Mouse (Mus musculus) liver, embryonic 16.5 days (tissue): ENCODE measurements around the gene Nptx2. TPM values are rescaled to one million over a fixed set of nuclear protein-coding genes. Genes with fewer than 3 reads are reported as not detected.

Experiments
- ATAC-seq: fragments of 200-750 bp; cut with Nextera tagmentation; 2 replicates; pipeline ENCODE4 v1.8.0; 2017; ENCODE audit warnings: low read depth, mild to moderate bottlenecking, moderate number of reproducible peaks, moderate library complexity
- H3K27ac ChIP-seq: fragments of 300-500 bp; sonication (generic); 2 replicates; pipeline ENCODE4 v1.5.1; 2014; ENCODE audit warnings: mild to moderate bottlenecking, low read length
- H3K27me3 ChIP-seq: fragments of 300-500 bp; sonication (generic); 2 replicates; pipeline ENCODE4 v1.6.1; 2014; ENCODE audit warnings: low read depth, low read length, mixed read lengths; ENCODE audit not compliant: control insufficient read depth, insufficient read depth
- H3K36me3 ChIP-seq: fragments of 300-500 bp; sonication (generic); 2 replicates; pipeline ENCODE4 v1.6.1; 2014; ENCODE audit warnings: mild to moderate bottlenecking; ENCODE audit not compliant: control insufficient read depth, insufficient read depth
- H3K4me1 ChIP-seq: fragments of 300-500 bp; sonication (generic); 2 replicates; pipeline ENCODE4 v1.6.1; 2014; ENCODE audit warnings: low read depth, low read length, mixed read lengths; ENCODE audit not compliant: control insufficient read depth
- H3K4me2 ChIP-seq: fragments of 300-500 bp; sonication (generic); 2 replicates; pipeline ENCODE4 v1.6.1; 2014; ENCODE audit warnings: low read depth, low read length, mixed read lengths
- H3K4me3 ChIP-seq: fragments of 300-500 bp; sonication (generic); 2 replicates; pipeline ENCODE4 v1.5.1; 2014; ENCODE audit warnings: low read depth, mild to moderate bottlenecking, low read length
- H3K9ac ChIP-seq: fragments of 300-500 bp; sonication (generic); 2 replicates; pipeline ENCODE4 v1.6.1; 2014; ENCODE audit warnings: low read depth, low read length
- H3K9me3 ChIP-seq: fragments of 300-500 bp; sonication (generic); replicated peaks from 2 replicates; pipeline ENCODE4 v1.6.1; 2016; ENCODE audit warnings: low read length; ENCODE audit not compliant: control insufficient read depth
- WGBS: fragments of 180-500 bp; shearing (Covaris S2); extraction: QIAGEN DNeasy Blood & Tissue Kit; methylation state at CpG from one replicate; pipeline ENCODE4 v1.1.7; 2014; ENCODE audit not compliant: insufficient replicate concordance; 5-methylcytosine and 5-hydroxymethylcytosine counted together
- polyA plus RNA-seq: library from polyadenylated mRNA; unstranded; fragments of >200 nt; fragmentation: Nextera tagmentation; extraction: Ambion mirVana; gene quantifications from 2 replicates; pipeline ENCODE4 v1.2.1, GENCODE M21; 2015

The Nptx2 gene
- polyA plus RNA-seq, 1 experiment from 2014 or later: 0.04 TPM

DNA sequence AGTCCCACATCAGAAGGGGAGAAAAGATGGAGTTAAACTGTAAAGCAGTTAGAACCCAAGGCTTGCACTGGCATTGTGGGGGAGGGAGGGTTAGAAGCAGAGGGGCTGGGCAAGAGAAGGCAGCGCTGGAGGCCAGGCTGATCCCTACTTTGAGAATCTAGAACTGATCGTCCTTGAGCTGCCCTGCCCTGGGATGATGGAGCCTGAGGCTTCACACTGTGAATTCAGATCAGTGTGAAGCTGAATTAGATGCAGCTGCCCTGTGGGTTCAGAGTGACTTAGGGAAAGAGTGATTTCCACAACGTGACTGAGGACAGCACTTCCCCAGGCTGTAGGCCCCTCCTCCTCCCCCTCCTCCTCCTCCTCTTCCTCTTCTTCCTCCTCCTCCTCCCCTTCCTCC, 25.6 kb upstream of the Nptx2 start:
- no peaks in the 10 kb centered on the region for H3K4me1 ChIP-seq
- no peaks in the 10 kb centered on the region; the same call in 1 of the 2 replicates for H3K9me3 ChIP-seq
- 13% methylated on average over 3 of the region's 3 CpGs for WGBS
- no peak overlapping the region for H3K27ac ChIP-seq
- no peak for ATAC-seq
- H3K9ac ChIP-seq: no peak overlapping the region
- no peaks in the 10 kb centered on the region for H3K27me3 ChIP-seq
- no peak overlapping the region for H3K4me3 ChIP-seq
- no peak overlapping the region for H3K4me2 ChIP-seq
- H3K36me3 ChIP-seq: no peaks in the 10 kb centered on the region

DNA sequence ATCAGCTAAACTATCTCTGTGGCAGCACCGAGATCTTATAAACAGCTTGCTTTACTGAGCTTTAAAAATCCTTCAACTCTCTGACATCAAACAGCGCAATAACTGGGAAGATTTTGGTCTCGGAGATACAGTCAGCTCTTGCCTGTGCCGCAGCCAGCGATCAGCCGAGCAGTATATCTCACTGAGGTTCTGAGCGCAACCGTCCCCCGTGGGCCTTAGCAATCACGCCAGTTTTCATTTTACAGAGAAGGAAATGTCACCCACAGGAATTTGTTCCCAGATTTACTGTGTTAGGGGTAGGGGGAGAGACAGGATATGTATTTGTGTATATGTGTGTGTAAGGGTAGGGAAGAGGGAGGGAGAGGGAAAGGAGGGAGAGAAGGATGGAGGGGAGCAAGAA, 20.9 kb upstream of the Nptx2 start:
- H3K27me3 ChIP-seq: no peaks in the 10 kb centered on the region
- no peak overlapping the region for H3K4me3 ChIP-seq
- 66% methylated on average over 10 of the region's 10 CpGs for WGBS
- H3K9me3 ChIP-seq: no peaks in the 10 kb centered on the region; the same call in 1 of the 2 replicates
- H3K4me1 ChIP-seq: no peaks in the 10 kb centered on the region
- no peak overlapping the region for H3K27ac ChIP-seq
- no peak for ATAC-seq
- no peak overlapping the region for H3K9ac ChIP-seq
- H3K4me2 ChIP-seq: no peak overlapping the region
- no peaks in the 10 kb centered on the region for H3K36me3 ChIP-seq

DNA sequence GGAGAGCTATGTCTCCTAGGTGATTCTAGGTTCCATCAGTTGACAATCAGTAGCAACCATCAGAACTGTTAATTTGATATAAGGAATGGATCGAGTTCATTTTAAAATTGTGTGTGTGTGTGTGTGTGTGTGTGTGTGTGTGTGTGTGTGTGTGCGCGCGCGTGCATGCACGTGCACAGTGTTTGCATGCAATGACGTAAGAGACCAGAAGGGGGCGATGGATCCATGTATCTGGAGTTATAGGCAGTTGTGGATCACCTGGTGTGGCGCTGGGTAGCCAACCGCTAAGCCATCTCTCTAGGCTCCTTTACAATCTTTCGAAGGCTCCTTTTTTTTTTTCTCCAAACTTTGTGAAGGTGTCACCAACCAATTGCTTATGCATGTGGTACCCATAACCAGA, 16.6 kb upstream of the Nptx2 start:
- Histone ChIP-seq H3K9ac (no peak overlapping the region), H3K36me3 (no peaks in the 10 kb centered on the region), H3K4me1 (no peaks in the 10 kb centered on the region), H3K27ac (no peak overlapping the region), H3K4me2 (no peak overlapping the region), H3K27me3 (no peaks in the 10 kb centered on the region), H3K4me3 (no peak overlapping the region), H3K9me3 (no peaks in the 10 kb centered on the region)
- 74% methylated on average over 11 of the region's 11 CpGs for WGBS
- no peak for ATAC-seq

DNA sequence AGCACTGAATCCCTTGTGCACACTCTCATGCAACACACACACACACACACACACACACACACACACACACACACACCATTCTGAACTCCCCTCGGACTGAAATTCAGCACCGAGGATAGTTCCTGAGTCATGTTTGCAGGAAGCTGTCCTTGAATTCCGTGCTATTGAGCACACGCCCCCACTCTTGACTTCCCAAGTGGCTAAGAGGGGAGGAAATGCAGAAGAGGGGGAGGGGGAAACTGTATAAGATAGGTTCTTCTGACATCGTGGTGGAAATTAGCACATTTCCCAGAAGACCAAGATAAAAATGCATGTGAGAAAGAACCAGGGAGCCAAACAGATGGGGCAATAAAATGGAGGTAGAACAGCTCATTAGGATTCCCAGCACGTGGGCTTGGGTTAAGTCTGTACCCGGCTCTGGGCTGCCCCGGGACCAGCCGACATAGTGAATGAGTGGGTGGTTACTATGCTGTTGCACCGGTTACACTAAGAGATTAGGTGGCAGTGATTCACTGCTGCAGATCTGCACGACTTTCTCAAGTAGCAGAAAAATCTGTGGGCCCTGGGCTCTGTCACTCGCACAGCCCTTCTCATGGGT, 2.9 kb upstream of the Nptx2 start:
- Histone ChIP-seq H3K4me3 (no peak overlapping the region), H3K27me3 (peaks cover 35% of the 10 kb centered on the region), H3K36me3 (no peaks in the 10 kb centered on the region), H3K4me1 (no peaks in the 10 kb centered on the region), H3K4me2 (no peak overlapping the region), H3K27ac (no peak overlapping the region), H3K9ac (no peak overlapping the region), H3K9me3 (no peaks in the 10 kb centered on the region)
- WGBS: 12% methylated on average over 12 of the region's 12 CpGs
- ATAC-seq: no peak

DNA sequence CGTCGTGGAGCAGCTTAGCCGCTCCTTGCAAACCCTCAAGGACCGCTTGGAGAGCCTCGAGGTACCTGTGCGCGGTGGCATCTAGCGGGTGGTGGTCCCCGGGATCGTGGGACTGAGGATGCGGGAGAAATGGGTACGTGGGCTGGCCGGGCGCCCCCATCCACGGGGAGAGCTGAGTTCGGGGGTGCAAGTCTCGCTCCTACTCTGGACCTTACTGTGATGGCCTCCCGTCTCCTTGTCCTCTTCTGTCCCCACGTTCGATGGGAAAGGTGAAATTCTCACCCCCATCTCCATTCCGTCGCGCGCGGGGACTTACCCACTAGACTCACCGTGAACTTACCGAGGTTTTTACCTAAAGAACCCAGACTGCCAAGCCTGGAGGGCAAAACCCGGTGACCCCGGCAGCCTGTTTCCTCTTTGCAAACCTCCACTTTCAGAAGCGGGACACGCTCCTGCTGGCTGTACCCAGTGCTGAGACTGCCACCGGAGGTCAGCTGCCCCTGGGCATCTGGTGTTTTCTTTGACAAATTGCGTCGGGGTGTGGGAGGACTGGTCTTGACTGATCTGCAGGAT, 807 bp downstream of the Nptx2 start:
- Histone ChIP-seq H3K9ac (no peak overlapping the region), H3K27ac (no peak overlapping the region), H3K9me3 (no peaks in the 10 kb centered on the region), H3K36me3 (no peaks in the 10 kb centered on the region), H3K4me1 (no peaks in the 10 kb centered on the region), H3K4me3 (no peak overlapping the region), H3K4me2 (no peak overlapping the region), H3K27me3 (peaks cover 44% of the 10 kb centered on the region)
- ATAC-seq: no peak
- 9% methylated on average over 34 of the region's 34 CpGs for WGBS

DNA sequence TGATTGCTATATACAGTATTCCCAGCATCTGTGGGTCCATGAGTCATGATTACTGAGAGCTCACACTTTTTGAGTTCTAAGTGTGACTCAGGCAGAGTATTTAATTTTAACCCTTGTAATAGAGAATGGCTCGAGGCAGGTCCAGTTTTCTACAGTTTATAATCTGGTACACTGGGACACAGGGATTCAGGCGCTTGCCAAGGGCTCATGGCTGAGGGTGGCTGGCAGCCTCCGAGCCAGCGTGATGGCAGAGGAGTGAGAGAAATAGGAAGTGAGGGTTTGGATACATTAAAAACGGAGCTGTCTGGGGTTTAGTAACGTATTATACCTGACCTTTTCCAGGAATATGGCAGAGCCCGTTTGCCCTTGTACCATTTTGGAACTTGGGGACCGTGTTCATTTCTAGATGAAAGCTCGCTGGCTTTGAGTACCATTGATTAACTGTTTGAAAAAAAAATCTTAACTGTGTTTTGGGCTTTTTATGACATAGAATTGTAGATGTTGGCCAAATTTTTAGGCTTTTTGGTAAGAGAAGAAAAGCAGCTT, 1.7 kb downstream of the Nptx2 start:
- Histone ChIP-seq H3K4me2 (no peak overlapping the region), H3K9ac (no peak overlapping the region), H3K4me3 (no peak overlapping the region), H3K9me3 (no peaks in the 10 kb centered on the region), H3K36me3 (no peaks in the 10 kb centered on the region), H3K27ac (no peak overlapping the region), H3K27me3 (peaks cover 44% of the 10 kb centered on the region), H3K4me1 (no peaks in the 10 kb centered on the region)
- ATAC-seq: no peak
- 15% methylated on average over 9 of the region's 9 CpGs for WGBS

DNA sequence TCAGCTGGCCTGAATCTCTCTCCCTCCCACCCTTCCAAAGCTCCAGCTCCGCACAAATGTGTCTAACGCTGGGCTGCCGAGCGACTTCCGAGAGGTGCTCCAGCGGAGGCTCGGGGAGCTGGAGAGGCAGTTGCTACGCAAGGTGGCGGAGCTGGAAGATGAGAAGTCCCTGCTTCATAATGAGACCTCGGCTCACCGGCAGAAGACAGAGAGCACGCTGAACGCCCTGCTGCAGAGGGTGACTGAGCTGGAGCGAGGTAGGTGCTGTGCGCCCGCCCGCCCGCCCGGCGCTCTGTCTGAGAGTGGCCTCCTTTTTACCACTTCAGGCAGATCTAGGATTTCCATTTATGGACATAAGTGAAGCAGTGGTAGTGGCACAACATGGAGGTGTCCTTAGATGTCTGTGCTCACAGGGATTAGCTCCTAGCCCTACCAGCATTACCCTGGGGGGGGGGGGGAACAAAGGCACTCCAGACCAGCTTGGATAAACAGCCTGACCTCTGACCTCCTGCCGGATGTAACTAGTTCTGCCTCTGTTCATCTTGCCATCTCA, 2.5 kb downstream of the Nptx2 start:
- Histone ChIP-seq H3K27me3 (peaks cover 44% of the 10 kb centered on the region), H3K36me3 (no peaks in the 10 kb centered on the region), H3K4me3 (no peak overlapping the region), H3K27ac (no peak overlapping the region), H3K9ac (no peak overlapping the region), H3K4me2 (no peak overlapping the region), H3K4me1 (no peaks in the 10 kb centered on the region), H3K9me3 (no peaks in the 10 kb centered on the region)
- 15% methylated on average over 21 of the region's 21 CpGs for WGBS
- ATAC-seq: no peak

DNA sequence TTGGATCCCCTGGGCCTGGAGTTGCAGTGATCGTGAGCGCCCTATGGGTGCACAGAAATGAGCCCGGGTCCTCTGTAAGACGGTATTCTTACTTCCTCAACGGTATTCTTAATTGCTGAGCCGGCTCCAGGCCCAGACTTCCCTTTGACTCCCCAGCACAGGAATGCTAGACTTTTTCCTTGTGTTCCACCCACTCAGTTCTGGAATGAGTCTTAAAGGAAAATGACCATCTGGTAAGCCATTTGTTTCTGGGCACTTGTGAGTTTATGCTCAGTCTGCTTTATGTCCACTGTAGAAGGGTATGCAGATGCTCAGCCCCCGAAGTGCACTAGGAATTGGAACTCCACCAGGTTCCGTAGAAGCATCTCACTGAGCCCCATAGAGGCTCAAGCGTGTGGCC, 4.3 kb downstream of the Nptx2 start:
- no peak for ATAC-seq
- no peak overlapping the region for H3K4me2 ChIP-seq
- no peak overlapping the region for H3K4me3 ChIP-seq
- H3K27me3 ChIP-seq: peaks cover 37% of the 10 kb centered on the region
- no peaks in the 10 kb centered on the region for H3K36me3 ChIP-seq
- H3K27ac ChIP-seq: no peak overlapping the region
- no peaks in the 10 kb centered on the region for H3K9me3 ChIP-seq
- H3K9ac ChIP-seq: no peak overlapping the region
- WGBS: 64% methylated on average over 9 of the region's 9 CpGs
- H3K4me1 ChIP-seq: no peaks in the 10 kb centered on the region

DNA sequence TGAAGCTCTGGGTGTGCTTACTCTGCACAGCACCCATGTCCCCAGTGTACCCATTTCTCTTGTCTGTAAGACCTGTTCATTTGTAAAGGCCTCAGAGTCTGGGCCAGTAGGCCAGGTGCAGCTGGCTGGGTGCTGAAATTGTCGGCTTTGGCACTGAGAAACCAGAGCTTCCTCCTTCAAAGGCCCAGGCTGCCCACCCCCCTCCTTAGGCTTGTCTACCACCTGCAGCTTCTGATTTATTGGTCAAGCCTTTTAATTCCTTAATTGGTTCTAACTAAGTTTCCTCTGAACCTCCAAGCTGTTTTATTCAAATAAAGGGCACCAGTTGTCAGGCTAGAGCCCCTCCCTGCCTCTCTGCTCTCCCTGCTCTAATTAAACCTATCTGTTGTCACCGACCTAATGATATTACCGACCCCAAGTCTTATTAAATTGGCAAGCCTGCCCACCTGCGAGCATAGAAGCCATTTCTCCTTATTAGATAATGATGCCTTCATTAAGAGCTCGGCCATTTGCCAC, 5.0 kb downstream of the Nptx2 start:
- 39% methylated on average over 5 of the region's 5 CpGs for WGBS
- Histone ChIP-seq H3K27me3 (peaks cover 30% of the 10 kb centered on the region), H3K4me3 (no peak overlapping the region), H3K4me2 (no peak overlapping the region), H3K9ac (no peak overlapping the region), H3K9me3 (no peaks in the 10 kb centered on the region), H3K27ac (no peak overlapping the region), H3K4me1 (no peaks in the 10 kb centered on the region), H3K36me3 (no peaks in the 10 kb centered on the region)
- ATAC-seq: no peak
